Mouse (Mus musculus): ENCODE measurements around the gene Tmem186. TPM values are rescaled to one million over a fixed set of nuclear protein-coding genes. Genes with fewer than 3 reads are reported as not detected.

The Tmem186 gene
- total RNA-seq, 2 experiments from 2014 or later, result 11.6 to 12.7 TPM

DNA sequence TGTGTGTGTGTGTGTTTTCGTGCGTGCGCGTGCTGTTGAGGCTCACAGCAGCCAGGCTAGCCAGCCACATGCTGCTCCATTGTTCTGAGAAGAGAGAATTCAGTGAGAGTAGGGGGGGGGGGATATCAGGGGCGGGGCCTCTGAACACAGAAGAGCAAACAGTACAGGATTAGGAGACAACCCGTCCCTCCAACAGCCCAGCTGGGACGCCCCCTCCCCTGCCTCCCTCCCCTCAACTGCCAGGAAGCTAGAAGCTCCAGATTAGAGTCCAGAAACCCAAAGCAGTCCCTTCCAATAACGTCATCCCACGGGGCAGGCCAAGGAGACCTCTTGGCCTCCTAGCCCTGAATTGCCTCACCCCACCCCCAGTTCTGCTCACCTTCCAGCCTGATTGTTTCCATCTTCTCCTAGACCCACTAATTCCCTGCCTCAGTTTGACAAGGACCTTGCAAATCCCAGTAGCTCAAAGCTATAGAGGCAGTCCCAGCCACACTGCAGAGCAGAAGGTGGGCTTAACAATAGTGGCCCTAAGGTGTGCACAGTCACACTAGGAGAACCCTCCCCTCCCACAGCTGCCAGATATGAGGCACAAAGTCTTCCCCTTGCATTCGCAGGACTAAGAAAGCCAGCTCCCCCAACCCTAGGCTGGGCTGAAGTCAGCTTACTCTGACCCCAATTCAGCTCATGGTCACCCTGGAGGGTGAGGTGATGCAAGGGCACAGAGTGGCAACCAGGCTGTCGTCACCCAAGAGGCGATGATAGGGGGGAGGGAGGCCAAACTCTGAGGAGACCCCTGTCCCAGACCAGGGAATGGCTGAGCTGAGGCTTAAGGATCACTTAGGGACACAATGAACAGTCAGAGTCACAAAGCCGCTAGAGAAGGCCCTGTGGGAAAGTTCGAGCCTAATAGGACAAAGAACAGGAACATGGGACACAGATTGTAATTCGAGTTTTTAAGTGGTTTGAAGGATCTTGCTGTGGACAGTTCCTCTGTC is 32.8 kb upstream of the Tmem186 start:
- intact Hi-C loops (cut with DNase I), result no loop called here
- no peak for DNase-seq (ENCODE audit: extremely low spot score in 1 of 2, low spot score in 2 of 2)

- intact Hi-C loops (cut with DNase I), result no loop called here
These were observed 31.9 kb upstream of the Tmem186 start for GRCm38 (mm10) chr16:8669432-8669831.

DNA sequence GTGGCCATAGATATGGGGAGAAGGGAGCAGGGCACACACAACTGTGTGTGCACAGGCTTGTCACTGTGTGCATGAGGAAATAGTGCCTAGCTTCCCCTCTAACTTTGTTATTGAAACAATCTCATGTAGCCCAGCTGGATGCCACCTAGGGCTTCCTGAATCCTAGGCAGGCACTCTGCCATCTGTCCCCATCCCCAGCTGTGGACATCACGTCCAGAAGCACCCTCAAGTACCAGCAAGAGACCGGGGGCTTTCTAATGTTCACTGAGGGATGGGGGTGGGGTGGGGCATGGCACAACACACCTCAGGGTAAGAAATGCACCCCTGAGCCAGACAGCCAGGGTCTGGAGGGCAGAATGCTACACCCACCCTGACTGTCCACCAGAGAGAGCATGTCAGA is 30.9 kb upstream of the Tmem186 start:
- intact Hi-C loops (cut with DNase I), result no loop called here

More at GRCm38 (mm10) chr16:8669432-8669831, 31.9 kb upstream of the Tmem186 start:
- DNase-seq (ENCODE audit: extremely low spot score in 1 of 2, low spot score in 2 of 2), result no peak

GRCm38 (mm10) chr16:8667814-8668213 is 30.3 kb upstream of the Tmem186 start:
- no peak for DNase-seq (ENCODE audit: extremely low spot score in 1 of 2, low spot score in 2 of 2)
- intact Hi-C loops (cut with DNase I), result no loop called here

More for the DNA sequence above, 30.9 kb upstream of the Tmem186 start:
- DNase-seq (ENCODE audit: extremely low spot score in 1 of 2, low spot score in 2 of 2), result no peak

GRCm38 (mm10) chr16:8667261-8667660 is 29.7 kb upstream of the Tmem186 start:
- DNase-seq (ENCODE audit: extremely low spot score in 1 of 2, low spot score in 2 of 2), result no peak
- intact Hi-C loops (cut with DNase I), result no loop called here

GRCm38 (mm10) chr16:8666452-8666851 is 28.9 kb upstream of the Tmem186 start:
- intact Hi-C loops (cut with DNase I), result no loop called here
- no peak for DNase-seq (ENCODE audit: extremely low spot score in 1 of 2, low spot score in 2 of 2)

GRCm38 (mm10) chr16:8665367-8665766 is 27.9 kb upstream of the Tmem186 start:
- DNase-seq (ENCODE audit: extremely low spot score in 1 of 2, low spot score in 2 of 2), result no peak
- intact Hi-C loops (cut with DNase I), result no loop called here

DNA sequence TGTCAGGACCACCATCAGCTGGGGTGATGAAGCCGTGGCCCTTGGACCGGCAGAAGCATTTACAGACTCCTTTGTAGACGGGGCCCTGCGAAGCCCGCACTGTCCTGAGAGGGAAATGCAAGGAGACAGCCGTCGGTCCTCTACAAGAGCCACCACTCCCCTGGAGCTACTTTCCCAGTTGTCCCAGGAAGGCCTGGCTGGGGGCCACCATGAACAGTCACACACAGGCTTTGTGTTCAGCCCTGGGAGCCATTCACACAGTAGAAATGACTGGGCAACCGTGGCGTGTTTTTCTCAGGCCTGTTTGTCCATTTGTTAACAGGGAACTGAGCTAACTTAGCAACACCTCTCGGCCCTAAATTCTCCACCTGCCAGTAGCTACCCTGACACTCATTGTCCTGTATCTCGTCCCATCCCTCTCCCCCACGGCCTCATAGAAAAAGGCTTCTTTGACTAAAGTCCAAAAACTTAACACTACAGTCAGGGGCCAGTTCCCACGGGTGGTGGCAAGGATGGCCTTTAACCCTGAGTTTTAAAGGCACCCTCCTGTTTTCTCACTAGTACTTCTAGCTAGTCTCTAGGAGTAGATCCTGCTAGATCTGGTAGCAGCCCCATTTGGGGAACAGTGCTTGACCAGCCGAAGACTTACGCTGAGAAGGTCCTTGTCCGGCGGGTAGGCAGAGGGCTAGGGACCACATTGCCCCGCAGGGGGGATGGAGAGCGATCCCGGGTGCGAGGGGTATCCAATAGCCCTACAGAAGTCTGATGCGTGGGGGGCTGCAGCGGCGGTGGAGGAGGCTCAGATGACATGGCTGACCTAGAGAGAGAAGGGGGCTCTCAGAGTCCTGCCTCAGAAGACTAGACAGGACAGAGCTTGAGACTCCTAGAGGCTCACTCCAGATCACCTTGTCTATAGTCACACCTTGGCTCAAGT is 26.4 kb upstream of the Tmem186 start:
- intact Hi-C loops (cut with DNase I), result no loop called here
- no peak for DNase-seq (ENCODE audit: extremely low spot score in 1 of 2, low spot score in 2 of 2)

DNA sequence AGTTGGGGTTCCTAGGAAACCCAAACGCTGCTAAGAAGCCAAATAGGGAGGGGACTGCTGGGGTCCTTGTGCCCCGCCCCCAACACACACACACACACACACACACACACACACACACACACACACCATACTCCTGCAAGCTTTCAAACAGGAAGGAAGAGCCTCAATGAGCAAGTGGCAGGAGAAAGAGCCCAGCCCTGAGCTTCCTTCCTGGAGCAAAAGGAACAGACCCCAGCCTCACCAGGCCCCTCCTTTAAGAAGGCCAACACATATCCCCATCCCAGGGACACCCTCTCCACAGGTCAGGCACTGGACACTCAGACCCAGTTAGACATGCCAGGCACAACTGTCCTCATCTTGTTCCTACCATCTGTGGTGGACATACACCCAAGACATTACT is 25.5 kb upstream of the Tmem186 start:
- intact Hi-C loops (cut with DNase I), result no loop called here
- DNase-seq (ENCODE audit: extremely low spot score in 1 of 2, low spot score in 2 of 2), result no peak

DNA sequence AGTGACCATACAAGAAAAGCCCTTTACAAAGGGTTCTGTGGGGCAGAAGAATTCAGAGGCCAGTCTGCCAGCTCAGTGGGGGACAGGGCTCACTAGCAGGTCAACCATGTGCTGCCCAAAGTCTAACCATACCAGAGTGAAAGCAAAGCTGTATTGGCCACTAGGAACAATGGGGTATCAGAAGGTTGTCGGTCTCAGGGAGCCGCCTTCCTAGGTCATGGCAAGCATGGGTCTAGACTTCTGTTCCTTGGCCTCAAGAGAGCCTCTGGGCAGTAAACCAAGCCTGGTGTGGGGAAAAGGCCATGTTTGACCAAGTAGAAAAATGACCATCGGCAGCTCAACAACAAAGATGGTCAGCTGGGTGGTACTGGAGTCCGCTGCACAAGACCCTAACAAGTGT is 21.3 kb upstream of the Tmem186 start:
- intact Hi-C loops (cut with DNase I), result no loop called here
- no peak for DNase-seq (ENCODE audit: extremely low spot score in 1 of 2, low spot score in 2 of 2)

GRCm38 (mm10) chr16:8658349-8658748 is 20.8 kb upstream of the Tmem186 start:
- intact Hi-C loops (cut with DNase I), result no loop called here
- no peak for DNase-seq (ENCODE audit: extremely low spot score in 1 of 2, low spot score in 2 of 2)

- intact Hi-C loops (cut with DNase I), result no loop called here
- no peak for DNase-seq (ENCODE audit: extremely low spot score in 1 of 2, low spot score in 2 of 2)
These were observed 18.7 kb upstream of the Tmem186 start for GRCm38 (mm10) chr16:8656256-8656655.

DNA sequence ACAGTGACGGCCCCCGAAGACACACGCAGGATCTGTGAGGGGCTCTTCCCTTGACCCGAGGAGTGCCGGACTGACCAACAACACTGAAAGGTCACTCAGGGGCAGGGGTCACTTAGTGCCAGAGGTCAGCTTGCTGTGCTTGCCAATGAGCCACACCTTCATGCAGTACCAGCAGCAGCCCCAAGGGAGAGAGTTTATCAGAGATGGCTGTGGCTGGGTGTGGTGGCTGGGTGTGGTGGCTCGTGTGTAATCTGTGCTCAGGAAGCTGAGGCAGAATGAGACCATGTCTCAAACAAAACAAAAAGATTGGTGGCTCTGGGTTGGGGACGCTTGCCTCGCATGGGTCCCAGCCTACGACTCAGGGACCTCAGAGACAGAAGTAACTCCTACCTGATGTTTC is 18.1 kb upstream of the Tmem186 start:
- DNase-seq (ENCODE audit: extremely low spot score in 1 of 2, low spot score in 2 of 2), result no peak
- intact Hi-C loops (cut with DNase I), result no loop called here

GRCm38 (mm10) chr16:8655108-8655507 is 17.6 kb upstream of the Tmem186 start:
- DNase-seq (ENCODE audit: extremely low spot score in 1 of 2, low spot score in 2 of 2), result no peak
- intact Hi-C loops (cut with DNase I), result no loop called here

DNA sequence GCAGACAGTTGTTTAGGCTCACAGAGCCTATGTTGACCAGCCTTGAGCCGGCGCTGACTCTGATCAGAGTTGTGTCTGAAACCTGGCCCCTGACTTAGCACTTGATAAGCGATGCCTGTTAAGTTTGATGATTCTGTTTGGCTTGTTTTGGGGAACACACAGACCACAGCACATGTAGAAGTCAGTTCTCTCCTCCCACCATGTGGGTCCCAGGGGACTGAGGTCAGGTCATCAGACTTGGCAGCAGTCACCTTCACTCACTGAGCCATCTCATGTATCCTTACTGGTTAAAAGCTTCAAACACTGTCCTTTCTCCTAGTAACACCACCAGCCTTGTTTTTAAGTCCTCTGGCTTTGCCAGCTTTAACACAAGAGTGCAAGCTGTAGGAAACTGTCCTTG is 12.5 kb upstream of the Tmem186 start:
- intact Hi-C loops (cut with DNase I), result no loop called here
- DNase-seq (ENCODE audit: extremely low spot score in 1 of 2, low spot score in 2 of 2), result no peak

DNA sequence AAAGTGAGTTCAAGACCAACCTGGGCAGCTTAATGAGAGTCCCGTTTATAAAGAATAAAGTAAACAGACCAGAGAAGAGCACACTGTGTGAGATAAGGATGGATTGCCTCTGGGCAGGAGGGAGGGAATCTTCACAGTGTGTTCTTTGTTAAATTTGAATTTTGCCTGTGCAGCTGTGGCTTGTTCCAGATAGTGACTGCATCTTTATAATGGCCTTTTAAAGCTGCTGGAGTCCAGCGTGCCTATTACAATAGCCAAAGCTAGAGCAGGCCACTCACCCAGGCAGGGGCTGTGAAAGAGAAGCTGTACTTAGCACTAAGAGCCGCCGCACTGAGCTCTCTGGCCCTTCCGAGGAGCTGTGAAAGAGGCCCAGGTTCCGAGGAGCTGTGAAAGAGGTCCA is 8.0 kb upstream of the Tmem186 start:
- intact Hi-C loops (cut with DNase I), result no loop called here
- no peak for DNase-seq (ENCODE audit: extremely low spot score in 1 of 2, low spot score in 2 of 2)

DNA sequence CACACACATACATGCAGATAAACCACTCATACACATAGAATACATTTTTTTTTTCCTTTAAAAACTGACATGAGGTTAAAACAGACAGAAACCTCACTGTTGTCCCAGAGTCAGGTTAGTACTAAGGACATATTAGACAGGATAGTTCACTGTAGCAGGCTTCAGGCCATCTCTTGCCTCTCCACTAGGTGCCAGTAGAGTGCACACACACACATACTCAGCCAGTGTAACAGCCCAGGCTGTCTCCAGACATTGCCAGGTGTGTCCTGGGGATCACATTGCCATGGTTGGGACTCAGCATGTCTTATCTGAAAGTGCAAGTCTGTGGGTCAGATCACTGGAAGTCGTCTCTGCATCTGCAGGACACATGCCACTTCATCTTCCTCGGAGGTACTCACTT is 6.3 kb upstream of the Tmem186 start:
- intact Hi-C loops (cut with DNase I), result no loop called here
- no peak for DNase-seq (ENCODE audit: extremely low spot score in 1 of 2, low spot score in 2 of 2)

DNA sequence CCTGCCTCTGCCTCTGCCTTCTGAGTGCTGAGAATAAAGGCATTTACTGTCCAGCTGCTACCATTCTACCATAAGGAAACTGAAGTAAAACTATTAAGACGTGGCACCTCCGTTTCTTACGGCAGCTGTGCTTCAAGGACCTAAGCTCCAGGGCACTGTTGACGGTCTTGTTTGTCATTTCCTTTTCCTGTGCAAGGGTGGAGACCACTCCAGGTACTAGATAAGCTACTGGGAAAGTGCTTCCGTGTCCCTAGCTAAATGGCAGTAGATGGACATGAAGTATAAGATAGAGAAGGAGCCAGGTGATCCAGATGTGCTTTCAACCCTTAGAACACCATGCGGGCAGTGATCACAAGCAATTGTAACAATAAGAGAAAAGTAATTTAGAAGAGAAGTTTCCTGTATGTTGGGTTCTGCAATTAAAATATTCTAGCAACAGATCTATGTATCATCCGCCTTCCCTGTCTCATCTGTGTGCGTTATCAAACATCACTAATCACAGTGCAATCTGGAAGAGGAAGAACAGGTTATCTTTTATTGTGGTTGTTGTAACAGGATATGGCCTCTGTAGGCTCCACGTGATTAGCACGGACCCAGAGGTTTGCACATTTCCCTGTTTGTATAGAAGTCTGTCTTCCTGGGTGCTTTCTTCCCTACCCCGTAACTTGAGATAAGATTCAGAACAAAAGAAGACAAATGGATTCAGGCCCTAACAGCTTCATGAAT is 2.1 kb upstream of the Tmem186 start:
- intact Hi-C loops (cut with DNase I), result loop anchor here (5.0 kb wide), 1 partner anchor 147 kb away; no protein-coding TSS in a partner anchor
- DNase-seq (ENCODE audit: extremely low spot score in 1 of 2, low spot score in 2 of 2), result no peak

- intact Hi-C loops (cut with DNase I), result loop anchor here (5.0 kb wide), 1 partner anchor 146 kb away; no protein-coding TSS in a partner anchor
- no peak for DNase-seq (ENCODE audit: extremely low spot score in 1 of 2, low spot score in 2 of 2)
These were observed 619 bp upstream of the Tmem186 start for GRCm38 (mm10) chr16:8638131-8638530.

All from left cerebral cortex, postnatal 10 days (tissue).